Mouse (Mus musculus): ENCODE data around the gene Rab37.

Gene Rab37

DNA sequence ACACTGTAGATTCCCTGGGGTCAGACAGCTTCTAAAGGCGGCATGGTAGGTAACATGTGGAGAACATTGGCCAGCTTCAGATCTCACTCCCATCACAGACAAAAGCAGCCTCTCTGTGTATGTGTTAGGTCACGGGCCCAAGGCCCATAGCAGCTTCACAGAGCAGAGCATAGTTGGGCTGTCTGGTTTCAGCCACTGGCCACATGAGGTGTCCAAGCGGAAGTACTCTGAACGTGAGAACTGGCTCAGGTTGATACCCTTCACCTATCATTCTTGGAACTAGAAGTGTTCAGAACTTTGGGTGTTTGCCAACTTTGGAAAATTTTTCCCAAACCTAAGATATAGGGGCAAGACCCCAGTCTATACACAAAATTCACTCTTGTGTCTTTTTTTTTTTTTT, 78.2 kb downstream of the Rab37 start:
- no peak for DNase-seq

DNA sequence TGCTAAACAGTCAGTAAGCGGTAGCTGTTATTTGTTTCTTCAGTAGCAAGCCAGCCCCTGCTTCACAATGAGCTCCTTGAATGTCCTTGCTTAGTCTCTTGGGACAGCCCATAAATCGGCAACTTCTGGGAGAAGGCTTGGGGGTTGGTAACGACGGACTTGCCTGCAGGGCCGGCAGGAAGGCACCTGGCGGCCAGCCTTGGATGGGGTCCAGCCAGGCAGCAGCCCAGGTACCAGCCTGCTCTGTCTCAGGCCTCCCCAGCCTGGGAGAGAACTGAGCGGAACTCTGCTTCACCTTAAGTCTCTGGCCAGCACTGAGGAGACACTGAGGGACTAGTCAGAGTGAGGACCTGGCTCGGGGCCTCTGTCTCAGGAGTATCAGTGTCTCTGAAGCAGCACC, 79.9 kb downstream of the Rab37 start:
- no peak for DNase-seq

DNA sequence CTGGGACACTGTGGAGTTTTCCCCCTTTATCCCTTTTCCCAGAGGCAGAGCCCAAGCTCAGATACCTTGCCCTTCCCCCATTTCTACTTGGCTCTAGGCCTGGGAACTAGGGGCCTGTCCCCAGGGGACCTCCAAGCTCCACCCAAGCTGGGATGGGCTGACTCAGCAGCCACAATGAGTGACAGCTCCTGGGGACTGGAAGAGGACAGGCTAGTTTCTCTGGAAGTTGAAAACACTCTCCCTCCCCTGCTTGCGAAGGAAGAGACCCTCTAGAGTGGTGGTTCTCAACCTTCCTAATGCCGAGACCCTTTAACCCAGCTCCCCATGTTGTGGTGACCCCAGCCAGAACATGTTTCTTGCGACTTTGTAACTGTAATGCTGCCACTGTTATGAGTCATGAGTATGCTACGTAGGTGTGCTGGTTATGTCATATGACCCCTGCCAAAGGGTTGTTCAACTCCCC, 81.6 kb downstream of the Rab37 start:
- no peak for DNase-seq

DNA sequence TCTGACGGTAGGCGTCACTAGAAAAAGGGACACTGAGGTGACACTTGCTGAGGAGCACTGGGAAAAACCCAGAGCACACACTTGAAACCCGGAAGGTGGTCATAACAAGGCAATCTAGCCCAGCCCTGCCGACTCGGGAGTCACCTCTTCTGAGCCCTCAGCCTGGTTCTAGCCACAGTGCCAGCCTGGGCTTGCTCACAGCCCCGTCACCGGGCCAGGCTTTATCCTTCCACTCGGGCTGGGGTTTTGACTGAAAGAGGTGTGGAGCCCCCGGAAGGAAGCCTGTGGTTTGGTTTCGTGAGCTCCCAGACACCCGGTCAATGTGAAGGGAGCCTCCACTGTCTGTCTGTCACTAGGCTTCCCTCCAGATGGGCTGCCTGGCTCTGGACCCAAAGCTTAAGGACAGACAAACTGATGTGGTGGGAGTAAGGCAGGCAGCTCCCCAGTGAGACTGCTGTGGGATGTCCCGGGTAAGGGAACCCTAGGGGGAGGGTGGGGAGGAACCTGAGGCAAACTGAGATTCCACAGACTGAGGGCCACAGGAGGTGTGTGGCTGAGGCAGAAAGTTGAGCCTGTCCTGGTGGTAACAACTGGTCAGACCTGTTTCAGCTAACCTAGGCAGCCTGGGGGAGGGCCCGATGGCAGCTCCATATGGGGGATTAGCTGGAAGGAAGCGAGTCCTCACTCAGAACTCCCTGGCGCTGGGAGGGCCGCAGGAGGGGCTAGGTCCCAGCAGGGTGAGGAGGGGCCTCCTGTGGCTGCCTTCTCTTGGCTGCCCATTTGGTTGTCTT, 82.5 kb downstream of the Rab37 start:
- DNase-seq: no peak

DNA sequence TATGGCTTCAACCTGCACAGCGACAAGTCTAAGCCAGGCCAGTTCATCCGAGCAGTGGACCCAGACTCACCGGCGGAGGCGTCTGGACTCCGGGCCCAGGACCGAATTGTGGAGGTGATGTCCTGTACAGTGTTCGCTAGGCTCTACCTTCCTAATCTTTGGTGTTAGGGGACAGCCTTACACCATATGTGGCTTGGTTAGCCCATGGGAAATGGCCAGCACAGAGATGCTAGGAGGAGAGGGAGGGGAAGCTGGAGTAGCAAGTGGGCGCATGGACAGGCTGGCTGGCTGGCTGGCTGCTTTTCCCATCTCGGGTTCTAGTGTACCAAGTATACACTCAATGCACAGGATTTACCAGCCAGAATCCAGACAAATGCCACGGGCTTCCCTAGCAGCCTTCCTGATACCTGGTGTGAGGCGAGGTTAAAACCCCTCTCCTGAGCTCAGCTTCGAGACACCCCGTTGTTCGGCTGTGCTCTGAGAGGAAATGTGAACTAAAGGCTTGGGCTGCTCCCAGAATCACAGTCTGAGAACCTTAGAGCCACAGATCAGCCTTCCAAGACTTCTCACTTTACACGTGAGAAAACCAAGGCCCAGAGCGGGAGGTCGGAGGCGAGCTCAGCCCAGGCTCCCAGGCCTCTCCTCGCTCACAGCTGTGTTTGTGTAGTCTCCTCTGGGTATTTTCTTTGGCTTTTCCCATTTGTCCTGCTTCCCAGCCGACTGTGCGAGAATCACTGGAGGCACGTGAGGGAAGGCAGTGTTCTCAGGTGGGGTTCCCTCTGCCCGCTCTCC, 85.4 kb downstream of the Rab37 start:
- DNase-seq: no peak

DNA sequence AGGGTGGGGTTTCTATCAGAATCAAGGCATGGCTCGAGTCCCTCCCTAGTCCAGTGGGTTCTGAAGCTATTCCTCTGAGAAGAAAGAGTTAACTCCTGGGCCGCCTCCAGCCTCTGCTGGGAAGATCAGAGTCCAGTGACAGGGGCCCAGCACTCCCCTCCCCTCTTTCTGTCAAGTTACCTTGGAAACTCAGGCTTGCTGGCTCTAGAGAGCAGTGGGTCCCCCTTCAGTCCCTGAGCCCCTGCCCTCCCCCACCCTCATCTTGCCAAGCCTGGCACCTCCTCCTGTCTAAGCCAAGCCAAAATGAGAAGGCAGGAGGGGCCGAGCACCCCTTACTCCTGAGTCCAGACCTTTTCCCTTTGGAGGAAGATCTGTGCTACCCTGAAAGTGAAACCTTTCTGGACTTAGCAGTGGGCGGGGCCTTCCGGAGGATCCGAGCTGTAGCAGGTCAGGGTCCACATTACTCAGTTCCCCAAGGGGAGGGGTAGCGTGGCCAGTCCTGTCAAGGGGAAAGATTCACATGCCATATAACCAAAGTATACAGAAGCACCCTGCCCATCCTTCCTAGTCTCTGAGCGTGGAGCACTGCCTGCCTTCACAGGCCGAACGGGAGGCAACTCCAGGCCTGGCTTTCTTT, 86.4 kb downstream of the Rab37 start:
- no peak for DNase-seq

DNA sequence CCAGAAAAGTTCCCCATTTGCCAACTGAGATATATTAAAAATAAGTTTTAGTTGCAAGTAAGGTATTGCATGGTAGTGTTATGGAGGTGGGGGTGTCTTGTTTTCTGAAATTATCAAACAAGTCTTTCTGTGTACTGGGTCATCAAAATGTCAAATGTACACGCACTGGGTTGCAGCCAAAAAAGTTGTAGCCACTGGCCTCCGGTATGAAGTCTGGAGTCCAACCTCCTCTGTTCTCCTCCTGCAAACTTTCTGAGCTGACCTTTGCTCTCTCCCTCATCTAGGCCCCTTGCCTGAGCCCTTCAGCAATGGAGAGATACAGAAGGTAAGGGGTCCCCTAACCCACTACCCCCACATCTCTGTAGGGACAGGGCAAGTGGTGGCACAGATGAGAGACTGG, 87.5 kb downstream of the Rab37 start:
- no peak for DNase-seq

DNA sequence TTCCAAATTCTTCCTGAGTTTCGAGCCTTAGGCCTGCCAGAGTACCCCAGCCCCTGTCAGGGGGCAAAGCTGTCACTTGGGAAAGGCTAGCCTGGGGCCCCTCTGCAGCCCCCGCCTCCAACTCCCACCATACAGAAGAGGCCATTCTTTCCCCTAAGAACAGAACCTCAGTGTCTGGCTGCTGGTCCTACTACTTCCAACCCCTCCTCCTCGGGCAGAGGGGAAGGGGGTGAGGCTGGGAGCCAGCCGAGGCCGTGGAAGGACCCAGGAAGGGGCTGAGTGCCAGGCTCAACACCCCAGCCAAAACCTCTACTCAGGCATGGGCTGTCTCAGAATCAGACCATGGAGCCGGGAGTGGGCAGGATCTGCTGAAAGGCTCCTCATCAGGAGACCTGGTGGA, 88.0 kb downstream of the Rab37 start:
- peak; percentile 49 for DNase-seq

DNA sequence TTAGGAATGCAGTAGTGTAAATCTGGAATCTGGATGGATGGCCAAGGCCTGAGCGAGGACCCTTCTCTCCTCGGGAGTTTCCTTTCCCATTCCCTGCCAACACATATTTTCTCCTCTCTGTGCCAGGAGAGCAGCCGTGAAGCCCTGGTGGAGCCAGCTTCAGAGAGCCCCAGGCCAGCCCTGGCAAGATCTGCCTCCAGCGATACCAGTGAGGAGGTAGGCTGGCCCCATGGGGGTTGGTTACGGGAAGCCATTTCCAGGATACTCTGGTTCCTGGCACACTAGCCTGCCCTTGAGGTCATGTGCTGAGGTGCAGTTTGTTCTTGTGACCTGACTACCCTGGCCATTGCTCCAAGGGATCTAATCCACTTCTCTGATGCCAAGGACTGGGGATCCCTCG, 88.7 kb downstream of the Rab37 start:
- DNase-seq: no peak

DNA sequence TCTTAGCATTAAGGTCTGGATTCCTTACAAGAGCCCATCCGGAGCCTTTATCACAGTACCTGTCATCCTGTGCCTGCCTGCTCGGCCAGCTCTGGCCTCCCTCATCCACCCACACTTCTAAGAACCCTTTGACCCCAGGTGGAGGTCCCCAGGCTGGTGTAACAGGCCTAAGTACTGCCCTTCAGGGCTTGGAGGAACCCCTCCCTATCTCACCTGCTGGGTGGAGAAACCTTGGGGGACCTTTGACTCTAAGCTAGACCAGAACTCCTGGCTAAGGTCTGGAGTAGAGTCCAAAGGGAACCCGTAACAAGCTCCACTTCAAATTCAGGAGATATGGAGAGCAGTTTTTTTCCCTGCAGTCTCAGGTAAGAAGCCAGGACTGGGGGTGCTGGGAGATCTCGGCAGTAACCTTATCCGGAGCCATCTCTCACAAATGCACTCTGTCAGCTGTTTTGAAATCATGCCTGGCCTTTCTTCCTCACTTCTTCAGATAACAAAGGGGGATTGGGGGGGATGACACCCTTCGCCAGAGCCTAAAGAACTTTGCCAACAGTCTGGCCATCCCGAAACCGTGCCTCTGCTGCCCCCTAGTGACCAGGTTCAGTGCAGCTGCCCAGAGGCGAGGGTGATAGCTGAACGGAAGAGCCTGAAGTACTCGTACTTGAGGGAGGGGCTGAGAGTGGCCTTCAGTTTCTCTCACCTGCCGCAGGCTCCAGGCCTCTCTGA, 90.8 kb downstream of the Rab37 start:
- peak; percentile 82 for DNase-seq

DNA sequence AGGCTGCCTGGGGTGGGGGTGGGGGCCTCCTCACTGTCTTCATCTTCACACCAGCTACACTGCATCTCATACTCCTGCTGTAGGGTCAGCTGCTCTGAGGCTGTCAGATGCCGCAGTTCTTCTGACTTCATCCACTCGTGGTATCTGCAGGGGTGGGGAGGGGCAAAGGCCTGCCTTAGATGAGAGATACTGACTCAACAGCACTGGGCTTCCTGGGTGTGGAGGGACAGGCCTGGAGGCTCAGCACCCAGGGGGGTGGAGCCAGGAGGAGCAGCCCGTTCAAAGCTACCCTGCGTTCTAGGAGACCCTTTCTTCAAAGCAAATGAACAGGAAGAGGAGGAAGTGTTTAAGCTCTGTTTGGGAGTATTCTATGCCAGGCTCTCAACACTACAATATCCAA, 93.7 kb downstream of the Rab37 start:
- DNase-seq: no peak

DNA sequence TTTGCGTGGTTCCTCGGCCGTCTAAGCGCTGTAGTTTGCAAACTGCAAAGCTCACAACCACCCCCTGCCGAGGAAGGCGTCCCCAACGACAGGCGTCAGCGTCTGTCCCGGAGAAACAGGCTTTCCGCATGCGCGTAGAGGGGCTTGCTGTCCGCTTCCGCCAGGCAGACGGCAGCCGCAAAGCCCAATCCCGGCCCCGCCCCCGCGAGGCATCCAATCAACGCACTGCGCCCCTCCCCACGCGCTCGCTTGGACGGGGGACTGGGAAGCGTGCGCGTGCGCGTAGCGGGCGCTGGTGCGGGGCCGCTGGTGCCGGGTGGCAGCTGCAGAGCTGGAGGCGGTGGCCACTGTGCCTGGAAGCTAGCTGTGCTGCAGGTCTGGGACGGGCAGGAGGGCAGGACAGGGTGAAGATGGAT, 96.0 kb downstream of the Rab37 start, which contains the start of gene Tmem104:
Tmem104 (plus strand) TSS at position 264 of the 416 bp plus-strand sequence.
- DNase-seq: peak; percentile 100

DNA sequence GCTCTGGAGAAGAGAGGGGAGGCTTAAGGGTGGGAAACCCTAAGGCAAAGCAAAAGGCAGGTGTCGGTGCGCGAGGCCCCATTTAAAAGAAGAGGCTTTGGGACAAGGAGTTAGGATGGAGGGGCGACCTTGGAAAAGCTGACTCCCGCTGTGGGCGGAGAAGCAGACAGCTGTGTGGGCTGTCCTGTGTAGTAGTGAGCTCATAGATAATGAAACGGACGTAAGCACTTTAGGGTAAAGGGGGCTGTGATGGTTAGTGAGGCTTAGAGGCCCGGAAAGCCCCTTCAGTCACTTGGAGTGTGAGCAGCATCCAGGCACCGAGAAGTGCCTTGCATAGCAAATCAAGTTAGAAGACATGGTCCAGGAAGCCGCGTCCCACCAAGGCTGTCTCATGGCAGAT, 96.5 kb downstream of the Rab37 start, which contains the start of gene Nat9:
Nat9 (minus strand) TSS at position 167 of the 400 bp plus-strand sequence.
- DNase-seq: no peak

DNA sequence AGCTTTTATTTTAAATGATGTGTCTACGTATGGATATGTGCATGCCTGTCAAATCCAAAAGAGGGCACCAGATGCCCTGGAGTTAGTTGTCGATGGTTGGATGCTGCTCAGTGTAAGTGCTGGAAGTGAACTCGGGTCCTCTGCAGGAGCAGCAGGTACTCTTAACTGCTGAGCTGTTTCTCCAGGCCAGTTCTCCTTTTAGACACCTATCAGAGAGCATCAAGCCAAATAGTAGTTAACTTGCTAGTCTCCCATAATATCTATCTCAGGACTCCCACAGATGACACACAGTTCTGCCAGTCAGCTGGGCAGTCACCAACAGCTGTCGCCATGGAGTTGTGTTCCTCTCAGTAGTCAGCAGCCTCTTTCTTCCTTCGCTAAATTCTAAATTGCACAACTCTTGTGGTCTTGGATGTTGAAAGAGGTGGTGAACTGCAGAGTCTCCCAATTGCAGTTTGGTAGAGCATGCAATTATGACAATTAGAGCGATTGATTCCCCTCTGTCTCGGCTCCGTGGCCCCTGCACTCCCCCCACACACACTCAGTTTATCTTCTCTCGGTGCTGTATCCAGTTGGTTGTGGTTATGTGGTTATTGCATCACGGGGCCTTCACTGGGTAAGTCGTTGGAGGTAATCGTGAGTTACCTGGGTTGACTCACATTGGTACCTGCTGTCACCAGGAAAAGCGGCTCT, 97.5 kb downstream of the Rab37 start:
- no peak for DNase-seq

DNA sequence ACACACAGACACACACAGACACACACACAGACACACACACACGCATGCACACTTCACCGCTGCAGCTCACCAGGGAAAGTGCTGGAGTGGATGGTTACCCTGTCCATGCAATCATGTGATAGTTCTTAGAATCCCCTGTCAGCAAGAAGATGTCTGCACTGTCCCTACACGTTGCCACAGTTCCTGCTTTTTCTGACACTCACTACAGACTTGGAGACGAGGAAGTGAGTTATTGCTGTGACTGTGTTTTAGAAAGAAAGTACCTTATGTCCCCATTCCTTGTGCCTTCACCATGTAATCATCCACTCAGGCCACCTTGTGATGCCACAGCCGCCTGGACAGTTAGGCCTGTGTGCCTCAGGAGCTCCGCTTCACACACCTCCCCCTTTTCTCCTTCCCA, 98.1 kb downstream of the Rab37 start:
- no peak for DNase-seq

DNA sequence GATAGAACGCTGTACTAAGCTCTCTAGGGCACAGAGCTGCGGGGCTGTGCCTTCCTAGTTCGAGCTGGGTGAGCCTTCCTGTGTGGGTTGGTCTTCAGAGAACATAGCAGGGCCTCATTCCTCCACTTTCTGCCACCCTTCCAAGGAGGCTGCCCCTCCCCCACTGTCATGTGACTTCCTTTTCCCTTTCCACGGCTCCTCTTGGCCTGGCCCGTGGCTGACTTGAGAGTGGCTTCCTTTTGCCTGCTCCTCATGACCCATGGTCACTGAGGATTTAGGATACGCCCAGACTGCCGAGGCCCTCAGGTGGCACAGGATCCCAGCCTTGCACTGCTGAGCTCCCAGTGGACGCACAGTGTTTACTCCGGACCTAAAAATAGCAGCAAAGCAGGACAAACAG, 100.9 kb downstream of the Rab37 start:
- peak; percentile 63 for DNase-seq

DNA sequence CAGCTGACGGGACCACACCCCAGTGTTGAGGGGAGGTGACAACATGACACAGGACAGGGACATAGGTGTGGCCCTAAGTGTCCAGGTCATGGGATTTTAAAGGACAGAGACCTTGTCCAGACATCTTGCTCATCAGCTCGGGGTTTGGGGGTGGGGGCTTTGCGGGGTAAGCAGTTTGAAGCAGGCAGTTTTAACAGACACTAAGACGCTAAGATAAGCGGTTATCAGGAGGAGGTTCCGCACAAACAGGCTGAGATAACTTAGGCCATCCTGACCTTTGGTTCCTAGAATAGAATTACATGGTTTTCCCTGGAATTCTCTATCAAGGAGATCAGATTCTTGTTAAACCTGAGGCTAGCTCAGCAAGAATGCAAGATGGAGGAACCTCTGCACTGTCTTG, 103.5 kb downstream of the Rab37 start:
- DNase-seq: no peak

DNA sequence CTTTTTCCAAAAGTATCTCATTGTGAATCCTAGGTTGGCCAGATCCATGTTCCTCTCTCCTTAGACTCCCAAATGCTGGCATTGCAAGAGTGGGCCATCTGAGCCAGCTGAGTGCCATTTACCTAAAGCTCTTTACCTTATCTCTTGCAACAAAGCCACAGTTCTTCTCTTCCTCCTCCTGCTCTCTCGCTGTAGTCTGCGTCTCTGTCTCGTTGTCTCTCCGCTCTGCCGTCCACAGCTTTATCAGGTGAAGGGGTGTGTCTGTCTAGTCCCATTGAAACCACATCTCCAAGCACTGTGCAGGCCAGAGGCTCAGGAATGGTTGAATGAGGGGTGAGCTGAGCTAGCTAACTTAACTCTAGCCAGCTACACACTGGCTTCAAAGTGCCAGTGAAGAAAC, 104.7 kb downstream of the Rab37 start:
- no peak for DNase-seq

DNA sequence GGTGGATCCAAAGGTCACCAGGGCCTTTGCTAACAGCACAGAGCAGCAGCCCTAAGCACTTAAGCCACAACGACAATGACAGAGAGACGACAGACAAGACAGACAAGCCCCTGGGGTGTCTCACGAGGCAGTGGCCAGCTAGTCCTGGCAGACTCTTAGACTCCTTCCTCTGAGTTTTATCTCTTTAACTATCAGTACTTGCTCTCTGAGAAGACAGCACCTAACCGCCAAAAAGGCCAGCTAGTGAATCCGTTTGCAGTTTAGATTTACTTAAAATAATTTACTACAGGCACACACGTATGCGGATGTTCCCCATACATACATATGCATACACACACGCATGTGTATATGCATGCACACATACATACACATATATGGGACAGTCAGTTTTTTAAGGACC, 106.3 kb downstream of the Rab37 start:
- no peak for DNase-seq

DNA sequence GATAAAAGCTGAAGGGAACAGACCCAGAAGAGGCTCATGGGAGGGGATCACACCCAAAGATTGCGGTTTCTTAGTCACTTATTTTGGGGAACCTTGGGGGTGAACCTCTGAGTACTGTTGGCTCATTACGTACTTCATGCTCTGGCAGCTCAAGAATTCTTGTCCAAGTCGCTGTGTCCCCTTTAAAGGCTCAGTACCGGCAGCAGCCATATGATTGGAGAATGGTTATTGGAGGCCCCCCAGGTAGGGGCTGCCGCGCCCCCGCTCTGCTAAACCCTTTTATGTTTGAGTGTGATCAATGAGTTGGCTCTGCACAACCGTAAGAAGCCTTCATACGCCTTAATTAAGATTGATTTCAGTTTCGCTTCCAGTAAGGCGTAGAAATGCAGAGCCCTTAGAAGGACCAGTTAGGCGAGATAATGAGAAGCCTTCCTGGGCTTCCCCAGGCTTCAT, 107.7 kb downstream of the Rab37 start:
- no peak for DNase-seq

DNA sequence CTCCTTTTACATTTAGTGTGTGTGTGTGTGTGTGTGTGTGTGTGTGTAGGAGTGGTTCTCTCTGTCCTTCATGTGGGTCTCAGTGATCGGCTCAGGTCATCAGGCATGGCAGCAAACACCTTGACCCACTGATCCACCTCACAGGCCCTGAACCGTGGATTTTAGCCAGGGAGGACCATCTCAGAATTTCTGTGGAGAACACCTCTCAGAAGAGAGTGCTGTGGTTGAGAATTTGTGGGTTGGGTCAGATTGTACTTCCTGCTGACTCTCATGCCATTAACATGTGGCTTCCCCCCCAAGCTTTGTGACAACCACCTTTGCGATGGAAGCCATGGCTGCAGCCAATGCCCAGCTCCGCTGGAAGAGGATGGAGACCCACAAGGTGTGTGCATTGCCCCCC, 109.3 kb downstream of the Rab37 start:
- no peak for DNase-seq

DNA sequence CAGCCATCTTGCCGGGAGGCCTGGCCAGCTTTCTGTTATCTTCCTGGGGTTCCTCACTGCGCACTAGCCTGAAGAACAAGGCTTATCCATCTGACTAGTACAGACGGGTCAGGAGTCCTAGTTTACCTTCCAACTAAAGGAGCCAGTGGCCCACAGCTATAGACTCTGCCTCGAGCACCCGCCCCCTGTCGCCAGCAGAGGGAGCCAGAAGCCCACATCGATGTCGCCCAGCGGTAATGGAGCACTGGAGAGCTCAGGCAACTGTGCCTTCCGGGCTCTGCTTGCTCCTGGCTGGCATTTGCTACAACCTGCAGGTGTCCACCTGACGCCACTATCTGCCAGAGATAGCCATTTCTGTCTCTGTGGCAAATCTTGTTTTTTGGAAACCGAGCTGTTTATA, 111.1 kb downstream of the Rab37 start:
- peak; percentile 88 for DNase-seq

All from right cerebral cortex, postnatal 14 days (tissue).